Mouse (Mus musculus) embryo, embryonic 11.5 days (tissue): ENCODE results near the gene Itpripl2.

ENCODE experiments used
- DNase-seq: peaks from one replicate; pipeline ENCODE4 v3.0.0-alpha.2; 2012; ENCODE audit warnings: low read depth, low spot score

Gene Itpripl2

DNA sequence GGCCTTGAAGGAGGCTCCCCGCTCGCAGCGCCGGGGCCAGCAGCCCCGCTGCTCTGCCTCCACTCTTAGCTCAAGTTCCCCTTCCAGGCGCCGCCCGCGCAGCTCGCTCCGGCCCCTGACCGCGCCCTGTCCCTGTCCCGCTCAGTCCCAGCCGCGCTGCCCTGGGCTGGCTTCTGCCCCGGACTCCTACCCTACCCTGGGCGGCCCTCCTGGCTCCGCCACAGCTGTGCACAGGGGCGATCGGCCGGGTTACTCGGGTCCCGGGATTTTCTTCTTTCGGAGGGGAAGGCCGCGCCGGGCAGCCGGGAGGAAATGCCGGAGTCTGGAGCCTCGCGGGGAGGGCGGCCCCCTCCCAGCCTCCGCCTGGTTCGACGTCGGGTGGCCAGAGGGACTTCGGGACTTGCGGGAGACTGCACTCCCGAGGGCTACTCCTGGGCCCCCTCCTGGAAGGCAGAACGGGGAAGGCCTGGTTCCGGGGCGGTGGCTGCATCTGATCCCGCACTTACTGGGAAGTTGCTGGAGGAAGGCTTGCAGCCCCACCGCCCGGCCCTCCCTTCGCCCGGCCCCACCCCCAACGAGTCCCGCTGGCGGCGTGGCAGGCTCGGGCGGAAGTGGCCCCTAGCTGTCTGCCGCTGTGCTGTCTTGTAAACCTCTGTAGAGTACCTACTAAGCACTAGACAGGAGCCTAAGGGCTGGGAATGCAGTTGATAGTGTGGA lies at the start of gene Itpripl2:
Gene Itpripl2 (minus strand): TSS at position 545 of the 717 bp plus-strand sequence.
- DNase-seq: peak; percentile 51

- no peak for DNase-seq
Measured at GRCm38 (mm10) chr7:118535076-118535475, 43.3 kb upstream of the Itpripl2 start.

DNA sequence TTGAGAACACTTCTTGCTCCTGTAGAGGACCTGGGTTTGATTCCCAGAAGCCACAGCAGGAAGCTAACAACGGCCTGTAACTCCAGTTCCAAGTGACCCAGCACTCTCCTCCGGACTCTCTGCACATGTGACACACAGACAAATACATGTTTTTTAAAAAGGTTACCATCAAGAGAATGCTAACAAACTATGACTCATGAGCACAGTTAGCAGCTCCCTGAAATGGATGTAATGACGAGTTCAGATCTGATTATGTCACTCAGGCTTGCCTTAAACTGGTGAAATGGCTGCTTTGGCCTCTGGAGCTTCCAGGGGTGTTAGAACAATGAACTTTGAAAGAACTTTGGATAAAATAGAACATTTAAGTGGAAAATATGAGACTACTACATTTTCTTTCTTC lies 42.6 kb upstream of the Itpripl2 start:
- no peak for DNase-seq

- DNase-seq: peak; percentile 96
Measured at GRCm38 (mm10) chr7:118533178-118533578, 41.4 kb upstream of the Itpripl2 start, which contains the start of gene Coq7. Gene Coq7, minus strand, starts transcription at chr7:118533356.

- DNase-seq: peak; percentile 95
Measured at GRCm38 (mm10) chr7:118532519-118533177, 40.9 kb upstream of the Itpripl2 start.

GRCm38 (mm10) chr7:118526967-118527366 lies 35.2 kb upstream of the Itpripl2 start:
- DNase-seq: no peak

- no peak for DNase-seq
Measured at GRCm38 (mm10) chr7:118522077-118522476, 30.3 kb upstream of the Itpripl2 start.

GRCm38 (mm10) chr7:118519661-118520060 lies 27.9 kb upstream of the Itpripl2 start:
- no peak for DNase-seq

DNA sequence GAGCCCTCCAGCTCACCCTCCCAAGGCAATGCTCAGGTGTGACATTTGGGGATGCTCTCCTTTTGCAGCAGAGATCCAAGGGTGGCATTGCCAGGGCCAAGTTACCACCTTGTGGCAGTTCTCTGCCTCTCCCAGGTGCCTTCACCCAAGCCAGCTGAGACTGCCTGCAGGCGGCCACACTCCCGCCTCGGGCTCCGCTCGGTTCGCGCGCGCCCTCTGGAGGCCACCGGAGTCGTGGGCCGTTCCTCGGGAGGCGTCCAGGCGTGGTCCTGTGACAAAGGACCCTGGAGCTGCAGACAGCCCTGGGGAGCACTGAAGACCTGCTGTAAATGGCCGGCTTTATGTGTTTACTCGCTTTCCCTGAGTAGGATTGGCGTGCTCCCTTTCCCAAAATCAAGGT lies 26.9 kb upstream of the Itpripl2 start:
- DNase-seq: peak; percentile 54

- no peak for DNase-seq
Measured at GRCm38 (mm10) chr7:118517819-118518218, 26.0 kb upstream of the Itpripl2 start.

DNA sequence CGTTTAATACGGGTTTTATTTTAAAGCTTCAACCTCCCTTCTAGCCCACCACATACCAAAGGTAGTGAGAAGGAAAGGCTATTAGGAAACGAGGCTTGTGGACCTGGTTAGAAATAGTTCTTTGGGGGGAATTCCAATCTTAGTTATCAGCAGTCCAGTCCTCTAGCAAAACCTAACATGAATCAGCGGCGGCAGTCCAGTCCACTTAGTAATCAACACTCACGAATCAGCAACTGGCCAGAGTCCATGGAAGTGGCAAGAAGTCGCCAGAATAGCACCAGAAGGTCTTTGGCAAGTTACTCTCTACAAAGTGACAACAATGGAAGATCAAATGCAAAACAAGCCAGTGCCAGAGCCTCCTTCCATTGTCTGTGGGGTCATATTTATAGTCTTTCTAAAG lies 16.8 kb upstream of the Itpripl2 start:
- DNase-seq: no peak

- no peak for DNase-seq
Measured at GRCm38 (mm10) chr7:118503844-118504243, 12.1 kb upstream of the Itpripl2 start.

DNA sequence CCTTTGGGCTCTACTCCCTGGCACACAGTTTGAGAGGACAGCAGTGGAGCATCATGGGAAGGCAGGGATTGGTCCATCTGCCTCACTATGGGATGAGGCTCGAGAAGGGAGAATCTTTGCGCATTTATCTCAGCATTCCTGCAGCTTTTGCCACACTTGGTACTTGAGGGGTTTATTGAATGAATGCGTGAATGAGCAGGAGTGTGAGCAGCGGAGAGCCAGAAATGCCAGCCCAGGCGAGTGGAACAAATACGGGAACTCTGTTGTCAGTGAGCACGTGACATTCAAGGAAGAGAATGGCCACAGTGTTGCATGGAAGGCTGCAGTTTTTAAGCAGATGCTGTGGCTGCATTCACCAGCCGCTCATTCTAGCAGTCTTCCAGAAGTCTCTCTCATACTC lies 10.6 kb upstream of the Itpripl2 start:
- DNase-seq: no peak

DNA sequence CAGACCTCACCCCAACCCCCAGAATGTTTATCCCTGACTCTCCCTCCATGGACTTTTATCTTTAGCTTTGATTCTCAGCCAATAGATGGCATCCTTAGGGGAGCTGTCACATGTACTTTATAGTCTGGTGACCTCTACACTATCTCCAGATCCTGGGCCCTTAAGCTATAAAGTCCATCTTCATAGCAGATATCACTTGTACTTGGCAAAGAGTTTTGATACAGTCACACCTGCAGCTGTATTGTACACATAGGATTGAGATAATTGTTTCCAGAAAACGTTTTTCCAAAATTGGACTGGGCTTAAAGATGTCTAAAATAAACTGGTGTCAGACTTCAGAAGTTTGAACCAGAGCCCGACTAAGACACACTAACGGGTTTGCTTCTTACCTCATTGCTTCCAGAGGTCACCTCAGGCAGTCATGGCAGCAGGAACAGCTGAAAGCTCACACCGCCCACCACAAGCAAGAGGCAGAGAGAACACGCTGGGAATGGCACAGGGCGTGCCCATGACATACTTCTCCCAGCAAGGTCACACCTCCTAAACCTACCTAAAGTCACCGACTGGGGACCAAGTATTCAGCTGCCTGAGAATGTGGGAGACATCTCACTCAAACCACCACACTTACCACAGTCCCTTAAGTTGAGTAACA lies 8.1 kb upstream of the Itpripl2 start:
- DNase-seq: no peak

- no peak for DNase-seq
Measured at GRCm38 (mm10) chr7:118498984-118499783, 7.4 kb upstream of the Itpripl2 start.

- no peak for DNase-seq
Measured at GRCm38 (mm10) chr7:118494892-118495579, 3.3 kb upstream of the Itpripl2 start.

DNA sequence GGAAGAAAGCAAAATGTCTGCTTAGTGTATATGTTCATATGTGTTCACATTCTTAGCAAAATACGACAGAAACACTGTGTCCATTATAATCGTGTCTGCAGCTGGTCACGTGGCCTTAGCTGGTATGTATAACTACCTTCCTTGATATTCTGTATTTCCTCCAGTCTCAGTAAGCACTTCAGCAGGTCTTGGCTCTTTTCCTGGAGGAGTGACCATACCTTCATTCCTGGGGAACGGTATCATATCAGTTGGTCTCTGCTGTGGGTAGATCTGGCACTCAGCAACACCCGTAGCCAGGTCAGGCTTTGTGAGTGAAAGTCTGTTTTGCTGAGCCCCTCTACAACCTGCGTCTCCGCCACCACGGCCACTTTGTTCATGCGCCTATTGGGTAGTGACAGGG lies 2.1 kb upstream of the Itpripl2 start:
- no peak for DNase-seq

GRCm38 (mm10) chr7:118490666-118491430 lies 927 bp downstream of the Itpripl2 start:
- no peak for DNase-seq

DNA sequence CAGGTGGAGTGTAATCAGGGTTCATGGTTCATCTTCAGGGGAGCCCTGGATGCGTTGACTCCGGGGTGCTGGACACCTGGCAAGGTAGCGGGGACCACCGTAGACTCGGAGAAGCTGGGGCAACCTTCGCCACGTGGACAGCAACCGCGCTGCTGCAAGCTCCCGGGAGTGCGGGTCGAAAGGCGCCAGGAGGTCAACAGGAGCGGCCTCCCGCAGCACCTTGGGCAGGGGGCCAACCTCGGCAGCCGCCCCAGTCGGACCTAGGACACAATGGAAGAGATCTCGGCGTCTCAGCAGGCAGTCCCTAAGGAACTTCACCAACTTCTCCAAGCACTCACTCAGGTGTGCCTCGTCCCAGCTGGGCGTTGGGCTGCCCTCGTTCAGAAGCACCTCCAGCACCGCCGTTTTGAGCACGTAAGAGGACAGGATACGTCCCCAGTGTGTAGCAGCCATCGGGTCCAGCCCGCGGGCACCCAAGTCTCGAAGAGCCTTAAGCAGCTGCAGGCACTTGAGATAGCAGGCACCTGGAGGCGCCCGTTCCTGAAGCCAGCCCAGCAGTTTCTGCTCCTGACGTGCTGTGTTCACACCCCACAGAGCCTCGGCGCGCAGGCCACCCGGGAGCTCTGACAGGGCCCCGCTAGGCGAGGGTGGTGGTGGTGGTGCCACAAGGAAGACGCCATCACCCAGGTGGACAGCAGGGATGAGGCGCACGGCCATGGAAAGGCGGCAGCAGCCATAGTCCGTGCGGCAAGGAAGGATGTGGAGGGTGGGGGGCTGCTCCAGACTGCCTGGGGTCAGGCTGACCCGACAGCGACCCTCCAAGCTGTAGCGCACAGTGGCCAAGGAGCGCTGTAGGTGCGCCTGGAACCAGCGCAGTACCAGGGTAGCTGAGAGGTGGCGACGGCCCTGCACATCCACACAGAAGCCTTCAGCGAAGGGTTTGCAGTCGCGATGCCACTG lies 1.8 kb downstream of the Itpripl2 start:
- DNase-seq: no peak
